Mouse (Mus musculus) kidney, embryonic 16.5 days (tissue): ENCODE data around the gene Zdhhc8. TPM values are rescaled to one million over a fixed set of nuclear protein-coding genes. Genes with fewer than 3 reads are reported as not detected.

Source experiments
- ATAC-seq: fragments of 200-750 bp; cut with Nextera tagmentation; 2 replicates; pipeline ENCODE4 v1.8.0; 2017; ENCODE audit warnings: moderate TSS enrichment; ENCODE audit not compliant: low FRiP score, low TSS enrichment
- H3K27ac ChIP-seq: fragments of 300-500 bp; sonication (generic); 2 replicates; pipeline ENCODE4 v1.5.1; 2014; ENCODE audit warnings: low read length
- H3K27me3 ChIP-seq: fragments of 300-500 bp; sonication (generic); 2 replicates; pipeline ENCODE4 v1.6.1; 2014; ENCODE audit warnings: low read length, control low read depth, mixed read lengths; ENCODE audit not compliant: insufficient read depth
- H3K36me3 ChIP-seq: fragments of 300-500 bp; sonication (generic); 2 replicates; pipeline ENCODE4 v1.6.1; 2014; ENCODE audit warnings: low read length, control low read depth, mixed read lengths; ENCODE audit not compliant: insufficient read depth
- H3K4me1 ChIP-seq: fragments of 300-500 bp; sonication (generic); 2 replicates; pipeline ENCODE4 v1.6.1; 2014; ENCODE audit warnings: low read length, control low read depth, mixed read lengths; ENCODE audit not compliant: insufficient read depth
- H3K4me2 ChIP-seq: fragments of 300-500 bp; sonication (generic); replicated peaks from 2 replicates; pipeline ENCODE4 v1.6.1; 2014; ENCODE audit warnings: low read depth, low read length
- H3K4me3 ChIP-seq: fragments of 300-500 bp; sonication (generic); 2 replicates; pipeline ENCODE4 v1.5.1; 2014; ENCODE audit warnings: mild to moderate bottlenecking, low read length
- H3K9ac ChIP-seq: fragments of 300-500 bp; sonication (generic); replicated peaks from 2 replicates; pipeline ENCODE4 v1.6.1; 2014; ENCODE audit warnings: low read length
- H3K9me3 ChIP-seq: fragments of 300-500 bp; sonication (generic); 2 replicates; pipeline ENCODE4 v1.6.1; 2016; ENCODE audit warnings: low read length, control low read depth
- WGBS: fragments of 180-500 bp; shearing (Covaris S2); extraction: QIAGEN DNeasy Blood & Tissue Kit; methylation state at CpG from one replicate; pipeline ENCODE4 v1.1.7; 2014; 5-methylcytosine and 5-hydroxymethylcytosine counted together
- polyA plus RNA-seq: library from polyadenylated mRNA; unstranded; fragments of >200 nt; fragmentation: Nextera tagmentation; extraction: Ambion mirVana; gene quantifications from 2 replicates; pipeline ENCODE4 v1.2.1, GENCODE M21; 2015

The Zdhhc8 gene
- polyA plus RNA-seq, 1 experiment from 2014 or later, result 11.6 TPM

DNA sequence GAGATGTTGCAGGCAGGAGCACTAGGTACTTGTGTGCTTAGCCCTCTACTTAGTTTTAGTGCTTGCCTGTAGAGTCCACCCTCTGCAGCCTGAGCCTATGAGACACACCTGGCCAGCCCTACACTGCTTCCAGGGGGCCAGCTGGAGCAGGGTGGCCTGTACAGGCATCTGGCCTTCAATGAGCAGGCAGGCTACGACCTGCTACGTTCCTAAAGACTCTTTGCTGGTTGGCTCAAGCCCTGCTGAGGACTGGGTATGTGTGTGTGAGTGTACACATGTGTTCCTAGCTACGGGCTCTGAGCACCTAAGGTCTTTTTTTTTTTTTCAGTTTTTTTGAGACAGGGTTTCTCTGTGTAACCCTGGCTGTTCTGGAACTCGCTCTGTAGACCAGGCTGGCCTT lies 3.5 kb downstream of the Zdhhc8 start:
- peaks cover 30% of the 10 kb centered on the region for H3K4me1 ChIP-seq
- H3K4me2 ChIP-seq, result no peak overlapping the region
- no peaks in the 10 kb centered on the region for H3K27me3 ChIP-seq
- peaks cover 11% of the 10 kb centered on the region; the same call in 1 of the 2 replicates for H3K36me3 ChIP-seq
- no peak overlapping the region for H3K27ac ChIP-seq
- ATAC-seq, result no peak
- no peak overlapping the region for H3K4me3 ChIP-seq
- WGBS, result 91% methylated on average over 4 of the region's 4 CpGs
- H3K9ac ChIP-seq, result no peak overlapping the region
- H3K9me3 ChIP-seq, result no peaks in the 10 kb centered on the region

DNA sequence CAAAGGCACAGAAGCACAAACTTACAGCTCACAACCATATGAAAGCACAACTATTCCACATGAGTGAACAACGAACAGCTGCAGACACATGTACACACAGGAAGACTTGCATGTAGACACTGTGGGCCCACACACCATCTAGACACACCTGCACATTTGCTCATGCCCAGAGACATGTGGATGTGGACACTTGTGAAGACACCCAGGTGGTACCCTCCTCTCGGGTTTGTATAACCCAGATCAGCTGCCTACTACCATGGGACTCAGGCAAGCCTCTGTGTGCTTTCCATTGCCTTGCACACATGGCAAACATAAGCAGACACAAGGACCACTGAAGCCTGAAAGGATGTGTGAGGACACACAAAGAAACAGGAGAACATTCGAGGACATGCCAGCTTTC lies 3.9 kb downstream of the Zdhhc8 start:
- WGBS, result 84% methylated on average over 3 of the region's 3 CpGs
- Histone ChIP-seq H3K27me3 (no peaks in the 10 kb centered on the region), H3K9ac (no peak overlapping the region), H3K4me2 (no peak overlapping the region), H3K4me1 (peaks cover 26% of the 10 kb centered on the region), H3K9me3 (no peaks in the 10 kb centered on the region), H3K27ac (no peak overlapping the region), H3K4me3 (no peak overlapping the region), H3K36me3 (peaks cover 14% of the 10 kb centered on the region)
- ATAC-seq, result no peak

DNA sequence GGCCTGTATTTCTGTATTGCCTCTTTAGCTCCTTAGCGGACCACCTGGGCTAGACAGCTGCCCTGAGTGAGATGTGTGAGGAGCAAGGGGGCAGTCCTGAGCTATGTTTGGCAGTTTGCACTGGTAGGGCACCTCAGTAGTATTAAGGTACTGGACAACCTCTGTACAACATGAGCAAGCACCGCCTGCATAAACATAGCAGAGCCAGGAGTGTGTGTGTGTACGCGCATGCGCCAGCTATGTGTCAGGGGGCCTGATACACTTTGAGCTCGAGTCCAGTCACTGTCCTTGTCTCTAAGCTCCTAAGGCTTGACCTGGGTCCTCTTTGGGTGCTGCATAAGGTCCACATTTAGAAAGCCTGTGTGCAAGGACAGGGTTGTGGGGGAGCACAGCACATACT lies 4.3 kb downstream of the Zdhhc8 start:
- no peaks in the 10 kb centered on the region for H3K27me3 ChIP-seq
- ATAC-seq, result no peak
- H3K4me2 ChIP-seq, result no peak overlapping the region
- H3K4me1 ChIP-seq, result peaks cover 22% of the 10 kb centered on the region
- no peak overlapping the region for H3K9ac ChIP-seq
- WGBS, result 92% methylated on average over 6 of the region's 6 CpGs
- H3K36me3 ChIP-seq, result peaks cover 18% of the 10 kb centered on the region
- no peak overlapping the region for H3K4me3 ChIP-seq
- no peaks in the 10 kb centered on the region for H3K9me3 ChIP-seq
- H3K27ac ChIP-seq, result no peak overlapping the region

DNA sequence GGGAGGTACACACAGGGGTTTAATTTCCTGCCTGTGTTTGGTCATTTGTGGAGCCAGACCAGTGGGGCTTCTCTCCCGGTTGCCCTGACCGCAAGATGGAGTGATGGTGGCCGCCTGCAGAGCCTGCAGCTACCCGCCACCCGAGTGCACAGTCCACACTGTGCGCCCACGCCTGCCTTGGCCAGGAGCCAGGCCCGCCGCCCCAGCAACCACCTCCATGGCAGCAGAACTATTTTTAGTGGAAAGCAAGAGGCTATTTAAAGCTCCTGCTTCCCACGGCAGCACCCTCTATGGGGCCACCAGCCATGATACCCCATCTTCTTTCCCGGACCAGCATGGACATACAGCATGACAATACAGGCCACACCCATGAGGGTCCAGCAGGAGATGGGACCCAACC lies 5.3 kb downstream of the Zdhhc8 start:
- Histone ChIP-seq H3K4me2 (no peak overlapping the region), H3K4me1 (peaks cover 20% of the 10 kb centered on the region), H3K36me3 (peaks cover 25% of the 10 kb centered on the region), H3K4me3 (no peak overlapping the region), H3K27me3 (no peaks in the 10 kb centered on the region), H3K27ac (no peak overlapping the region), H3K9me3 (no peaks in the 10 kb centered on the region), H3K9ac (no peak overlapping the region)
- WGBS, result 61% methylated on average over 11 of the region's 11 CpGs
- no peak for ATAC-seq

DNA sequence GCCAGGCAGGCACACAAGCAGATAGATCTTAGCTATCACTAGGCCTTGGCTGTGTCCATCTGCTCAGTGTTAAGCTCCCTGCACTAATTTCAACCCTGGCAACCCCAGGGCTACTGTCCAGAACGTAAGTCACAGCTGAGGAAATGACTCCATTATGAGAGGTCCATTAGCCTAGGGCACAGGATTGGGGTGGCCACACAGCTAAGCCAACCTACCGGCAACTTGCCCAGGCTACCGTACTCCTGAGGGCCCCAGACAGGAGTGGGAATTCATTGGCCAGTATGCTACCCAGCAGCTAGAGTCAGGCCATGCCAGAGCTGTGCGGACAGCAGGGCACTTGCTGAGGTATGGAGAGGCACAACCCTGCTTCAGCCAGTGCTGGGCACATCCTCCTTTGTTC lies 6.1 kb downstream of the Zdhhc8 start:
- whole genome bisulfite sequencing, result 85% methylated on average over 4 of the region's 4 CpGs
- no peak overlapping the region for H3K9ac ChIP-seq
- no peak for ATAC-seq
- peaks cover 14% of the 10 kb centered on the region for H3K4me1 ChIP-seq
- no peak overlapping the region for H3K4me3 ChIP-seq
- no peak overlapping the region for H3K4me2 ChIP-seq
- H3K27me3 ChIP-seq, result no peaks in the 10 kb centered on the region
- H3K36me3 ChIP-seq, result peaks cover 33% of the 10 kb centered on the region
- H3K9me3 ChIP-seq, result no peaks in the 10 kb centered on the region
- H3K27ac ChIP-seq, result no peak overlapping the region

DNA sequence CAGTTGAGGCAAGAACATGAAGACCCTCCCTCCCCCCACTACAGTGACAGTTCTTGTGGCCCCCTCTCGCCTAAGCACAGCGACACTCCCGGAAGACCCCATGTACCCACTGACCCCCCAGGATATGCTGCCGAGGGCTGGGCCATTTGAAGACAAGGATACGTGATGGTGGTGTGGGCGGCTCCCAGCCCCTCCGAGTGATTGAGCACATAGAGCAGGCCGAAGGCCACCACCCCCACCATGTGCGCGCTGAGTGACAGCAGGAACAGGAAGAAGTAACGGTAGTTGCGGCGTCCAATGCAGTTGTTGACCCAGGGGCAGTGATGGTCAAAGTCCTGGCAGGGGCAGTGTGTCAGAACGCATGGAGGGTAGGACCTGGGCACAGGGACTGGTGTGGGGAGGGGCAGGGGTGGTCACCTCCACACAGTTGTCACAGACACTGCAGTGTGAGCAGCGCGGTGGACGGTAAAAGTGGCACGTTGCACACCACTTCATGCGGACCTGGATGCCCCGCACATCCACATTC lies 7.0 kb downstream of the Zdhhc8 start:
- no peak overlapping the region for H3K4me3 ChIP-seq
- ATAC-seq, result no peak
- no peak overlapping the region for H3K4me2 ChIP-seq
- H3K9ac ChIP-seq, result no peak overlapping the region
- H3K36me3 ChIP-seq, result peaks cover 42% of the 10 kb centered on the region
- no peaks in the 10 kb centered on the region for H3K9me3 ChIP-seq
- H3K27me3 ChIP-seq, result no peaks in the 10 kb centered on the region
- no peak overlapping the region for H3K27ac ChIP-seq
- WGBS, result 91% methylated on average over 20 of the region's 20 CpGs
- H3K4me1 ChIP-seq, result peaks cover 7% of the 10 kb centered on the region

DNA sequence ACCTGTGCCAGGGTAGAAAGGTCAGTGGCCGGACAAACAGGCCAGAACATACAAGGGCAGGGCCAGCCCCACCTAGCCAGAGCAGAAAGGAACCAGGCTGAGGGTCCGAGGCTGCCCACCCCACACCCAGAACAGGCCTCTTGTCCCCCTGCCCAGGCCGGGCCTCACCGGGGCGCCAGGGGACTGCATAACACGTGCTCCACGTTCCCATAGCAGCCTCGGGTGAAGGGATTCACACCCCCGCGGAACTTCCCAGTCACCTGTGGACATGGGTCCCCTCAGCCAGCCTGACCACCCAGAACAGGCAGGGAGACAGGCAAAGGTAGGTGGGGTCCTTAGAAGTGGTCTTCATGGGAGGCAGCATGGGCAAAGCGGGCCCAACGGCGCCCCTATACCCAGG lies 7.7 kb downstream of the Zdhhc8 start:
- ATAC-seq, result no peak
- WGBS, result 85% methylated on average over 13 of the region's 13 CpGs
- Histone ChIP-seq H3K4me2 (no peak overlapping the region), H3K27ac (no peak overlapping the region), H3K4me3 (no peak overlapping the region), H3K9me3 (no peaks in the 10 kb centered on the region), H3K36me3 (peaks cover 50% of the 10 kb centered on the region), H3K27me3 (no peaks in the 10 kb centered on the region), H3K4me1 (peaks cover 7% of the 10 kb centered on the region), H3K9ac (no peak overlapping the region)

DNA sequence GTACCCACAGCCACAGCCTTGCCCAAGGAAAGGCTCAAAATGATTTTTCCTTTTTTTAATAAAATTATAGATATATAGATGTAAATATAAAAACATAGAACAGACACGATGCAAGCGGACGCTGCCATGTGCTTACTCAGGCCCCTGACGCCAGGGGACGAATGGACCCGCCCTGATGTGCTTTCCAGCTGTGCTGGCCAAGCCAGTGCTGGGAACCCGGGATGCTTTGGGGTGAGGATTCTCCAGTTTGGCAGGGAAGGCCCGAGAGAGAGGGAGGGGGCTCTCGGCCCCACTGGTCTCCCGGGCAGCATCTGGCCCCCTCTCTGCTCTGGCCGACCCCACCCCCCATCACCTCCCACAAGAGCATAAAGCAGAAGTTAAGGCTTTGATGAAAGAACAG lies 12.7 kb downstream of the Zdhhc8 start:
- Histone ChIP-seq H3K4me1 (peaks cover 8% of the 10 kb centered on the region), H3K4me3 (no peak overlapping the region), H3K9ac (no peak overlapping the region), H3K27ac (no peak overlapping the region), H3K36me3 (peaks cover 44% of the 10 kb centered on the region), H3K4me2 (no peak overlapping the region), H3K9me3 (no peaks in the 10 kb centered on the region), H3K27me3 (no peaks in the 10 kb centered on the region)
- 80% methylated on average over 9 of the region's 11 CpGs for WGBS
- ATAC-seq, result no peak

DNA sequence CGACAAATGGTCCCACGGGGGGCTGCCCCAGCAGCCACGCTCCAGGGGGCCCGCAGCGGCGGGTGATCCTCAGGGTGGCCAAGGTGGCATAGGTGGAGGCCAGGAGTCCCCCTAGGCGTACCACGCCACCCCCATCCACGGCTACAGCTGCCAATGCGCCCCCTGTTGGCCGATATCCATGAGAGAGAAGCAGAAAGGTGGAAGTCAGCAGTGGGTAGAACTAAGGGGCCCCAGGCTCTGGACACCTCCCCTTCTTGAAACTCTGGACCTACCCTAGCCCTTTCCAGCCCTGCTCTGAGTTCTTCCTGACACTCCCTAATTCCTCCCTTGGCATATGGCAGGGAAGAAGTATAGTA lies 13.4 kb downstream of the Zdhhc8 start:
- H3K4me1 ChIP-seq, result peaks cover 8% of the 10 kb centered on the region
- no peak overlapping the region for H3K4me3 ChIP-seq
- no peaks in the 10 kb centered on the region for H3K27me3 ChIP-seq
- no peak overlapping the region for H3K9ac ChIP-seq
- no peak overlapping the region for H3K4me2 ChIP-seq
- H3K9me3 ChIP-seq, result no peaks in the 10 kb centered on the region
- H3K27ac ChIP-seq, result no peak overlapping the region
- peaks cover 40% of the 10 kb centered on the region for H3K36me3 ChIP-seq
- WGBS, result 79% methylated on average over 11 of the region's 11 CpGs
- ATAC-seq, result no peak

DNA sequence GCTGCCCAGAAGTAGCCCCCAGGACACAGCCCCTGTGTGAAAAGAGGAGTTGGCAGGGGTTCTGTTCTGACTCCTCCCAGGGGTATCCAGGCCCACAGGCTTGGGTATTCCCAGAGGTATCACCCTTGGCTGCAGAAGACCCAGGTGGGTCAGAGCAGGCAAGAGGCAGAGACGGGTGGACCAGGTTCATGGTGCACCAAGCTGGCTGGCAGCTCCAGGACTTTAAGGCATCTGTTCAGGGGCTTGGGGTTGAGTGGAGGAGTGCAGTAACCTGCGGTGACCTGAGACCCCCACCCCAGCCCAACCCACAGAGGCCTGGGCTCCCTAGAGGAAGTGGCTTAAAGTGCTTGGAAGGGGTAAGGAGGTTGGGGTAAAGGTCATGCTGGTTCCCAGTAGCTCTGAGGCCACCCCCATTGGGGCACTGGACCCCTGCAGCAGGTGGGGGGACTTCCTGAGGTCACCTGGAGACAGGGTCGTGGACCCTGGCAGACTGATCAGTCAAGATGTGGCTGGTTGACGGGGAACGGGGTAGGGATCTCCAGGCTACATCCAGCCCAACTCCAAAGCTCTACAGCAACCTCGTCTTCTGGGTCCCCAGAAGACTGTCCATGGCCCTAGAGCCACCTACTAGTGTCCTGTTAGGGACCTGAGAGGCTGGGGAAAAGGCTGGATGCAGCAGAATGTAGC lies 13.9 kb downstream of the Zdhhc8 start:
- H3K4me3 ChIP-seq, result no peak overlapping the region
- H3K4me1 ChIP-seq, result peaks cover 8% of the 10 kb centered on the region
- no peak overlapping the region for H3K27ac ChIP-seq
- WGBS, result 84% methylated on average over 6 of the region's 6 CpGs
- peaks cover 36% of the 10 kb centered on the region for H3K36me3 ChIP-seq
- no peak overlapping the region for H3K4me2 ChIP-seq
- no peak overlapping the region for H3K9ac ChIP-seq
- no peak for ATAC-seq
- no peaks in the 10 kb centered on the region for H3K27me3 ChIP-seq
- no peaks in the 10 kb centered on the region for H3K9me3 ChIP-seq
